Mouse (Mus musculus) liver, embryonic 14.5 days (tissue): ENCODE results near the gene Arhgef26. TPM values are rescaled to one million over a fixed set of nuclear protein-coding genes. Genes with fewer than 3 reads are reported as not detected.
A peak's percentile ranks its signal among the peaks of the same experiment; 100 is the strongest.

Experiments
- ATAC-seq: fragments of 200-750 bp; cut with Nextera tagmentation; 2 replicates; pipeline ENCODE4 v1.8.0; 2017; ENCODE audit warnings: moderate number of reproducible peaks, mild to moderate bottlenecking, moderate library complexity; ENCODE audit not compliant: insufficient read depth
- DNase-seq, 3 experiments: peaks; one replicate each; pipeline ENCODE4 v3.0.0-alpha.2; 2012 to 2013; ENCODE audit warnings: low read depth in 3 of 3, low spot score in 3 of 3
- H3K27ac ChIP-seq: fragments of 300-500 bp; sonication (generic); 2 replicates; pipeline ENCODE4 v1.5.1; 2014; ENCODE audit warnings: moderate library complexity, mild to moderate bottlenecking, control low read depth, inconsistent platforms
- H3K27me3 ChIP-seq: fragments of 300-500 bp; sonication (generic); 2 replicates; pipeline ENCODE4 v1.6.1; 2014; ENCODE audit warnings: mild to moderate bottlenecking, low read length, moderate library complexity; ENCODE audit not compliant: control insufficient read depth, insufficient read depth
- H3K36me3 ChIP-seq: fragments of 300-500 bp; sonication (generic); replicated peaks from 2 replicates; pipeline ENCODE4 v1.6.1; 2014; ENCODE audit warnings: low read depth; ENCODE audit not compliant: control insufficient read depth, insufficient read depth
- H3K4me1 ChIP-seq, 2 experiments: fragments of 200-500 bp in 1 of 2; fragments of 300-500 bp in 1 of 2; sonication (generic) in 1 of 2; replicated peaks; 2 replicates each; pipeline ENCODE4 v1.6.1; 2012 to 2014; ENCODE audit warnings: antibody characterized with exemption in 1 of 2, inconsistent platforms in 1 of 2, low read length in 1 of 2; ENCODE audit not compliant: control insufficient read depth in 2 of 2, insufficient read depth in 2 of 2
- H3K4me2 ChIP-seq: fragments of 300-500 bp; sonication (generic); 2 replicates; pipeline ENCODE4 v1.6.1; 2014; ENCODE audit warnings: low read depth, mild to moderate bottlenecking, control low read depth, moderate library complexity
- H3K4me3 ChIP-seq, 2 experiments: fragments of 200-500 bp in 1 of 2; fragments of 300-500 bp in 1 of 2; sonication (generic) in 1 of 2; 2 replicates each; pipeline ENCODE4 v1.5.1; 2012 to 2014; ENCODE audit warnings: low read depth in 2 of 2, low read length in 2 of 2, mild to moderate bottlenecking in 2 of 2, control low read depth in 1 of 2, inconsistent platforms in 1 of 2, moderate library complexity in 1 of 2; ENCODE audit not compliant: insufficient read depth in 1 of 2
- H3K9ac ChIP-seq: fragments of 300-500 bp; sonication (generic); replicated peaks from 2 replicates; pipeline ENCODE4 v1.6.1; 2014; ENCODE audit warnings: mild to moderate bottlenecking, control low read depth, moderate library complexity
- H3K9me3 ChIP-seq: fragments of 300-500 bp; sonication (generic); 2 replicates; pipeline ENCODE4 v1.6.1; 2016; ENCODE audit warnings: low read length, mixed read lengths; ENCODE audit not compliant: control insufficient read depth
- CTCF ChIP-seq: IDR thresholded peaks from 2 replicates; pipeline ENCODE4 v1.5.1; 2016; ENCODE audit warnings: antibody characterized with exemption, low read depth, control low read depth
- EP300 ChIP-seq: IDR thresholded peaks from 2 replicates; pipeline ENCODE4 v1.6.1; 2016; ENCODE audit warnings: antibody characterized with exemption, low read depth
- WGBS: fragments of 180-500 bp; shearing (Covaris S2); extraction: QIAGEN DNeasy Blood & Tissue Kit; methylation state at CpG from one replicate; pipeline ENCODE4 v1.1.7; 2014; ENCODE audit not compliant: insufficient replicate concordance; 5-methylcytosine and 5-hydroxymethylcytosine counted together
- polyA plus RNA-seq, 2 experiments: library from polyadenylated mRNA; depleted of rRNA in 1 of 2; stranded (reverse) in 1 of 2; unstranded in 1 of 2; fragments of >200 nt; fragmentation: Nextera tagmentation in 1 of 2; extraction: Ambion mirVana in 1 of 2; gene quantifications; 2 replicates each; pipeline versions ENCODE4 v1.2.1 to v1.2.3; 2012 to 2014

The Arhgef26 gene
- polyA plus RNA-seq, 2 experiments = 0.08 to 0.10 TPM

- no peak for ATAC-seq
- no peak overlapping the region for H3K4me2 ChIP-seq
- 69% methylated on average over 2 of the region's 2 CpGs for WGBS
- H3K9me3 ChIP-seq = no peaks in the 10 kb centered on the region
- no peaks in the 10 kb centered on the region for H3K27me3 ChIP-seq
- no peaks in the 10 kb centered on the region for H3K4me1 ChIP-seq
- peaks cover 17% of the 10 kb centered on the region for H3K36me3 ChIP-seq
- DNase-seq = no peak
- TF ChIP-seq EP300 (no peak), CTCF (no peak)
- no peak overlapping the region for H3K27ac ChIP-seq
- H3K4me3 ChIP-seq = no peak overlapping the region
- H3K9ac ChIP-seq = no peak overlapping the region
These were observed 146.2 kb downstream of the Arhgef26 start for GRCm38 (mm10) chr3:62484340-62484739.

GRCm38 (mm10) chr3:62492568-62492967, 154.4 kb downstream of the Arhgef26 start:
- 52% methylated on average over 6 of the region's 6 CpGs for WGBS
- H3K9ac ChIP-seq = no peak overlapping the region
- no peaks in the 10 kb centered on the region for H3K27me3 ChIP-seq
- no peak overlapping the region for H3K27ac ChIP-seq
- no peak overlapping the region for H3K4me3 ChIP-seq
- no peaks in the 10 kb centered on the region for H3K9me3 ChIP-seq
- H3K36me3 ChIP-seq = peaks cover 17% of the 10 kb centered on the region
- ATAC-seq = no peak
- H3K4me1 ChIP-seq = no peaks in the 10 kb centered on the region
- TF ChIP-seq EP300 (no peak), CTCF (no peak)
- no peak overlapping the region for H3K4me2 ChIP-seq
- DNase-seq = no peak

GRCm38 (mm10) chr3:62499327-62499726, 161.2 kb downstream of the Arhgef26 start:
- H3K4me3 ChIP-seq = no peak overlapping the region
- H3K9me3 ChIP-seq = no peaks in the 10 kb centered on the region
- DNase-seq (no peak), ATAC-seq (no peak)
- peaks cover 22% of the 10 kb centered on the region for H3K36me3 ChIP-seq
- no peak overlapping the region for H3K27ac ChIP-seq
- H3K27me3 ChIP-seq = no peaks in the 10 kb centered on the region
- H3K4me1 ChIP-seq = no peaks in the 10 kb centered on the region
- no peak overlapping the region for H3K4me2 ChIP-seq
- no peak for TF ChIP-seq CTCF
- 78% methylated on average over 4 of the region's 4 CpGs for WGBS
- no peak overlapping the region for H3K9ac ChIP-seq

GRCm38 (mm10) chr3:62505166-62505900, 167.2 kb downstream of the Arhgef26 start:
- H3K36me3 ChIP-seq = peaks cover 13% of the 10 kb centered on the region
- TF ChIP-seq EP300 (no peak), CTCF (no peak)
- no peaks in the 10 kb centered on the region for H3K27me3 ChIP-seq
- no peak overlapping the region for H3K27ac ChIP-seq
- peak overlapping the region; percentile 89; the same call in 1 of the 2 replicates for H3K9ac ChIP-seq
- WGBS = 56% methylated on average over 5 of the region's 5 CpGs
- no peaks in the 10 kb centered on the region for H3K9me3 ChIP-seq
- peak overlapping the region; percentile 13 to 93; a peak in 3 of 4 replicates for H3K4me3 ChIP-seq
- DNase-seq (no peak), ATAC-seq (no peak)
- peak overlapping the region; percentile 73 for H3K4me2 ChIP-seq
- H3K4me1 ChIP-seq = peaks cover 8 to 11% of the 10 kb centered on the region in 2 experiments

GRCm38 (mm10) chr3:62506488-62507205, 168.5 kb downstream of the Arhgef26 start, which contains the start of gene Dhx36:
TSS of gene Dhx36 (minus strand) at chr3:62507004.
- WGBS = under 1% methylated on average over 60 of the region's 66 CpGs
- H3K4me3 ChIP-seq = peak within 1 kb of the TSS; percentile 93 to 99
- ATAC-seq = peak; percentile 95

More at GRCm38 (mm10) chr3:62506488-62507205, 168.5 kb downstream of the Arhgef26 start, which contains the start of gene Dhx36:
- Histone ChIP-seq H3K4me1 (peaks cover 8 to 11% of the 10 kb centered on the region in 2 experiments), H3K9me3 (no peaks in the 10 kb centered on the region), H3K4me2 (peak within 1 kb of the TSS; percentile 73), H3K36me3 (peaks cover 2% of the 10 kb centered on the region), H3K27me3 (no peaks in the 10 kb centered on the region), H3K9ac (peak within 1 kb of the TSS; percentile 89), H3K27ac (peak within 1 kb of the TSS; percentile 46)
- peak; percentile 83 to 87 (median 84) for DNase-seq
- no peak for TF ChIP-seq EP300
- no peak for TF ChIP-seq CTCF
